Mouse (Mus musculus) stomach, embryonic 16.5 days (tissue): ENCODE measurements around the gene Stat3. TPM values are rescaled to one million over a fixed set of nuclear protein-coding genes. Genes with fewer than 3 reads are reported as not detected.

Source experiments
- ATAC-seq: fragments of 200-750 bp; cut with Nextera tagmentation; 2 replicates; pipeline ENCODE4 v1.8.0; 2017; ENCODE audit warnings: moderate number of reproducible peaks, moderate TSS enrichment; ENCODE audit not compliant: insufficient read depth, low FRiP score
- H3K27ac ChIP-seq: fragments of 300-500 bp; sonication (generic); 2 replicates; pipeline ENCODE4 v1.5.1; 2014; ENCODE audit warnings: low read length
- H3K27me3 ChIP-seq: fragments of 300-500 bp; sonication (generic); 2 replicates; pipeline ENCODE4 v1.6.1; 2014; ENCODE audit warnings: low read length, control low read depth, mixed read lengths; ENCODE audit not compliant: control insufficient read depth, insufficient read depth
- H3K36me3 ChIP-seq: fragments of 300-500 bp; sonication (generic); 2 replicates; pipeline ENCODE4 v1.6.1; 2014; ENCODE audit warnings: low read length; ENCODE audit not compliant: control insufficient read depth, insufficient read depth
- H3K4me1 ChIP-seq: fragments of 300-500 bp; sonication (generic); 2 replicates; pipeline ENCODE4 v1.6.1; 2014; ENCODE audit warnings: low read length, control low read depth, mixed read lengths; ENCODE audit not compliant: control insufficient read depth, insufficient read depth
- H3K4me2 ChIP-seq: fragments of 300-500 bp; sonication (generic); 2 replicates; pipeline ENCODE4 v1.6.1; 2014; ENCODE audit warnings: low read depth, low read length, mixed read lengths
- H3K4me3 ChIP-seq: fragments of 300-500 bp; sonication (generic); replicated peaks from 2 replicates; pipeline ENCODE4 v1.5.1; 2014; ENCODE audit warnings: mild to moderate bottlenecking, low read length
- H3K9ac ChIP-seq: fragments of 300-500 bp; sonication (generic); 2 replicates; pipeline ENCODE4 v1.6.1; 2014; ENCODE audit warnings: low read length
- H3K9me3 ChIP-seq: fragments of 300-500 bp; sonication (generic); replicated peaks from 2 replicates; pipeline ENCODE4 v1.6.1; 2016; ENCODE audit warnings: low read length, control low read depth; ENCODE audit not compliant: control insufficient read depth
- WGBS: fragments of 180-500 bp; shearing (Covaris S2); extraction: QIAGEN DNeasy Blood & Tissue Kit; methylation state at CpG from one replicate; pipeline ENCODE4 v1.1.7; 2014; 5-methylcytosine and 5-hydroxymethylcytosine counted together
- polyA plus RNA-seq: library from polyadenylated mRNA; unstranded; fragments of >200 nt; fragmentation: Nextera tagmentation; extraction: Ambion mirVana; gene quantifications from 2 replicates; pipeline ENCODE4 v1.2.1, GENCODE M21; 2015

Stat3 gene
- polyA plus RNA-seq, 1 experiment from 2014 or later = 47.2 TPM

GRCm38 (mm10) chr11:100959826-100960225, 20.5 kb upstream of the Stat3 start:
- H3K9ac ChIP-seq = peak overlapping the region; percentile 50; the same call in 1 of the 2 replicates
- H3K27me3 ChIP-seq = peaks cover 6% of the 10 kb centered on the region; the same call in 1 of the 2 replicates
- peak overlapping the region; percentile 45; the same call in 1 of the 2 replicates for H3K4me2 ChIP-seq
- no peaks in the 10 kb centered on the region for H3K9me3 ChIP-seq
- peaks cover 16% of the 10 kb centered on the region; the same call in 1 of the 2 replicates for H3K36me3 ChIP-seq
- ATAC-seq = no peak
- H3K4me3 ChIP-seq = peak overlapping the region; percentile 25
- WGBS = 29% methylated on average over 3 of the region's 3 CpGs
- H3K27ac ChIP-seq = peak overlapping the region; percentile 87
- peaks cover 58% of the 10 kb centered on the region for H3K4me1 ChIP-seq

GRCm38 (mm10) chr11:100959464-100959810, 20.1 kb upstream of the Stat3 start:
- peak overlapping the region; percentile 50 for H3K9ac ChIP-seq
- peaks cover 16% of the 10 kb centered on the region; the same call in 1 of the 2 replicates for H3K36me3 ChIP-seq
- 7% methylated on average over 14 of the region's 14 CpGs for WGBS
- peak overlapping the region; percentile 87 for H3K27ac ChIP-seq
- no peaks in the 10 kb centered on the region for H3K9me3 ChIP-seq
- H3K4me1 ChIP-seq = peaks cover 54% of the 10 kb centered on the region
- H3K27me3 ChIP-seq = peaks cover 6% of the 10 kb centered on the region; the same call in 1 of the 2 replicates
- H3K4me2 ChIP-seq = peak overlapping the region; percentile 45; the same call in 1 of the 2 replicates
- H3K4me3 ChIP-seq = peak overlapping the region; percentile 25
- no peak for ATAC-seq

GRCm38 (mm10) chr11:100958613-100959463, 19.5 kb upstream of the Stat3 start:
- Histone ChIP-seq H3K27me3 (peaks cover 6% of the 10 kb centered on the region; the same call in 1 of the 2 replicates), H3K36me3 (peaks cover 16% of the 10 kb centered on the region; the same call in 1 of the 2 replicates), H3K4me1 (peaks cover 48% of the 10 kb centered on the region), H3K27ac (no peak overlapping the region), H3K9me3 (no peaks in the 10 kb centered on the region), H3K4me3 (peak overlapping the region; percentile 13; the same call in 1 of the 2 replicates), H3K4me2 (no peak overlapping the region), H3K9ac (peak overlapping the region; percentile 46)
- WGBS = 37% methylated on average over 76 of the region's 76 CpGs
- no peak for ATAC-seq

GRCm38 (mm10) chr11:100957915-100958469, 18.7 kb upstream of the Stat3 start:
- no peak overlapping the region for H3K4me3 ChIP-seq
- H3K9me3 ChIP-seq = no peaks in the 10 kb centered on the region
- no peak overlapping the region for H3K4me2 ChIP-seq

GRCm38 (mm10) chr11:100957244-100957643, 17.9 kb upstream of the Stat3 start:
- Histone ChIP-seq H3K27me3 (peaks cover 6% of the 10 kb centered on the region; the same call in 1 of the 2 replicates), H3K36me3 (peaks cover 16% of the 10 kb centered on the region; the same call in 1 of the 2 replicates), H3K4me1 (peaks cover 38% of the 10 kb centered on the region), H3K27ac (no peak overlapping the region), H3K4me3 (no peak overlapping the region), H3K9me3 (no peaks in the 10 kb centered on the region), H3K4me2 (no peak overlapping the region), H3K9ac (no peak overlapping the region)
- ATAC-seq = no peak
- WGBS = 5% methylated on average over 5 of the region's 5 CpGs

More at GRCm38 (mm10) chr11:100957915-100958469, 18.7 kb upstream of the Stat3 start:
- Histone ChIP-seq H3K4me1 (peaks cover 39% of the 10 kb centered on the region), H3K27ac (no peak overlapping the region), H3K27me3 (peaks cover 6% of the 10 kb centered on the region; the same call in 1 of the 2 replicates), H3K36me3 (peaks cover 16% of the 10 kb centered on the region; the same call in 1 of the 2 replicates), H3K9ac (no peak overlapping the region)
- 43% methylated on average over 6 of the region's 6 CpGs for WGBS
- no peak for ATAC-seq

GRCm38 (mm10) chr11:100949540-100949939, 10.2 kb upstream of the Stat3 start:
- Histone ChIP-seq H3K27me3 (no peaks in the 10 kb centered on the region), H3K4me2 (no peak overlapping the region), H3K36me3 (no peaks in the 10 kb centered on the region), H3K27ac (no peak overlapping the region), H3K4me1 (peaks cover 12% of the 10 kb centered on the region), H3K4me3 (no peak overlapping the region), H3K9me3 (no peaks in the 10 kb centered on the region), H3K9ac (no peak overlapping the region)
- no peak for ATAC-seq
- 100% methylated on average over 1 of the region's 1 CpGs for WGBS

- no peak for ATAC-seq
- 45% methylated on average over 4 of the region's 4 CpGs for WGBS
Measured at GRCm38 (mm10) chr11:100948317-100948716, 9.0 kb upstream of the Stat3 start.

GRCm38 (mm10) chr11:100947548-100947947, 8.2 kb upstream of the Stat3 start:
- H3K4me3 ChIP-seq = no peak overlapping the region
- no peak overlapping the region for H3K4me2 ChIP-seq
- H3K9me3 ChIP-seq = no peaks in the 10 kb centered on the region
- H3K36me3 ChIP-seq = no peaks in the 10 kb centered on the region
- H3K27me3 ChIP-seq = no peaks in the 10 kb centered on the region
- H3K4me1 ChIP-seq = peaks cover 9% of the 10 kb centered on the region
- H3K9ac ChIP-seq = no peak overlapping the region
- ATAC-seq = no peak
- H3K27ac ChIP-seq = no peak overlapping the region

More at GRCm38 (mm10) chr11:100948317-100948716, 9.0 kb upstream of the Stat3 start:
- Histone ChIP-seq H3K27ac (no peak overlapping the region), H3K4me1 (peaks cover 12% of the 10 kb centered on the region), H3K4me2 (no peak overlapping the region), H3K9ac (no peak overlapping the region), H3K36me3 (no peaks in the 10 kb centered on the region), H3K4me3 (no peak overlapping the region), H3K27me3 (no peaks in the 10 kb centered on the region), H3K9me3 (no peaks in the 10 kb centered on the region)

- Histone ChIP-seq H3K9ac (no peak overlapping the region), H3K4me1 (0 out of 2 replicates have a peak, but pooled peaks cover 2% of the 10 kb centered on the region), H3K9me3 (no peaks in the 10 kb centered on the region), H3K36me3 (no peaks in the 10 kb centered on the region), H3K27me3 (no peaks in the 10 kb centered on the region), H3K27ac (no peak overlapping the region), H3K4me3 (no peak overlapping the region), H3K4me2 (no peak overlapping the region)
- ATAC-seq = no peak
- WGBS = 48% methylated on average over 4 of the region's 4 CpGs
Measured at GRCm38 (mm10) chr11:100946862-100947261, 7.5 kb upstream of the Stat3 start.
